ENCODE assay signal across 7 mouse cellular contexts in genomic region chr3:30207431-30207830, GRCm38 (mm10).
DNase-seq lines count a peak whose midpoint lies in the region; ATAC-seq and TF ChIP-seq lines count a peak whose summit lies in the region.

No protein-coding gene starts in this region.

- H3K4me3 ChIP-seq in heart, embryonic 12.5 days, result no peak overlapping the region
- no peak overlapping the region for H3K4me3 ChIP-seq in embryonic facial prominence, embryonic 14.5 days (ENCODE audit: low read depth, low read length)
- no peak overlapping the region for H3K4me3 ChIP-seq in midbrain, embryonic 16.5 days (ENCODE audit: low read depth, low read length)
- H3K4me3 ChIP-seq in kidney, adult 2 months (ENCODE audit: insufficient read depth, low read depth, low read length), result no peak overlapping the region

- ATAC-seq in heart, embryonic 12.5 days (ENCODE audit: insufficient number of reproducible peaks, low FRiP score), result no peak
- ATAC-seq in embryonic facial prominence, embryonic 14.5 days (ENCODE audit: low read depth), result no peak
- ATAC-seq in midbrain, embryonic 16.5 days, result 0 out of 2 replicates have a peak, but pooled peaks have one; percentile 51

- H3K27me3 ChIP-seq in heart, embryonic 12.5 days (replicated peaks), result no peaks in the 10 kb centered on the region
- no peaks in the 10 kb centered on the region for H3K27me3 ChIP-seq in embryonic facial prominence, embryonic 14.5 days (replicated peaks; ENCODE audit: control insufficient read depth, insufficient read depth, low read length)
- H3K27me3 ChIP-seq in midbrain, embryonic 16.5 days (ENCODE audit: control insufficient read depth, insufficient read depth, low read depth, low read length), result no peaks in the 10 kb centered on the region
- no peaks in the 10 kb centered on the region for H3K27me3 ChIP-seq in kidney, adult 2 months (replicated peaks; ENCODE audit: control insufficient read depth, insufficient read depth, low read length)

- no peaks in the 10 kb centered on the region for H3K9me3 ChIP-seq in heart, embryonic 12.5 days (replicated peaks)
- no peaks in the 10 kb centered on the region for H3K9me3 ChIP-seq in embryonic facial prominence, embryonic 14.5 days (ENCODE audit: control insufficient read depth, low read length)
- H3K9me3 ChIP-seq in midbrain, embryonic 16.5 days (replicated peaks; ENCODE audit: control insufficient read depth, low read length, poor library complexity, severe bottlenecking), result no peaks in the 10 kb centered on the region

- no peak overlapping the region for H3K4me2 ChIP-seq in heart, embryonic 12.5 days
- no peak overlapping the region for H3K4me2 ChIP-seq in embryonic facial prominence, embryonic 14.5 days (ENCODE audit: low read depth, low read length)
- H3K4me2 ChIP-seq in midbrain, embryonic 16.5 days (ENCODE audit: low read length), result no peak overlapping the region

- H3K27ac ChIP-seq in heart, embryonic 12.5 days (ENCODE audit: poor library complexity, severe bottlenecking), result 0 out of 2 replicates have a peak overlapping the region, but pooled peaks have one; percentile 12
- H3K27ac ChIP-seq in embryonic facial prominence, embryonic 14.5 days (replicated peaks; ENCODE audit: low read depth, low read length), result no peak overlapping the region
- H3K27ac ChIP-seq in midbrain, embryonic 16.5 days (ENCODE audit: low read length), result no peak overlapping the region
- H3K27ac ChIP-seq in kidney, adult 2 months (ENCODE audit: insufficient read depth, low read depth, low read length), result no peak overlapping the region

- TF ChIP-seq POLR2A in kidney, adult 2 months (IDR thresholded peaks at IDR 0.05; ENCODE audit: low read depth, low read length), result no peak

- DNase-seq in heart, postnatal 4 days, result no peak
- peak; percentile 68 for DNase-seq in embryo, embryonic 10 days (ENCODE audit: low spot score)
- DNase-seq in embryonic facial prominence, embryonic 14.5 days (ENCODE audit: low spot score), result peak; percentile 29
- no peak for DNase-seq in liver
- no peak for DNase-seq in kidney, adult 2 months

- peaks cover 17% of the 10 kb centered on the region for H3K4me1 ChIP-seq in heart, embryonic 12.5 days (replicated peaks)
- H3K4me1 ChIP-seq in embryonic facial prominence, embryonic 14.5 days (ENCODE audit: control insufficient read depth, insufficient read depth, low read length), result no peaks in the 10 kb centered on the region
- H3K4me1 ChIP-seq in midbrain, embryonic 16.5 days (ENCODE audit: control insufficient read depth, insufficient read depth, low read length), result no peaks in the 10 kb centered on the region
- no peaks in the 10 kb centered on the region; the same call in 1 of the 2 replicates for H3K4me1 ChIP-seq in kidney, adult 2 months (ENCODE audit: control insufficient read depth, insufficient read depth, low read length)

- no peak for TF ChIP-seq CTCF in kidney, adult 2 months (conservative IDR thresholded peaks at IDR 0.05; ENCODE audit: insufficient read depth, insufficient read length, low read depth, low read length)

- no peak overlapping the region for H3K9ac ChIP-seq in heart, embryonic 12.5 days
- H3K9ac ChIP-seq in embryonic facial prominence, embryonic 14.5 days (ENCODE audit: low read depth, low read length), result no peak overlapping the region
- H3K9ac ChIP-seq in midbrain, embryonic 16.5 days (ENCODE audit: low read depth, low read length), result no peak overlapping the region

- no peaks in the 10 kb centered on the region for H3K36me3 ChIP-seq in heart, embryonic 12.5 days
- no peaks in the 10 kb centered on the region for H3K36me3 ChIP-seq in embryonic facial prominence, embryonic 14.5 days (ENCODE audit: control insufficient read depth, insufficient read depth, low read length)
- H3K36me3 ChIP-seq in midbrain, embryonic 16.5 days (ENCODE audit: control insufficient read depth, insufficient read depth, low read length), result no peaks in the 10 kb centered on the region
- H3K36me3 ChIP-seq in kidney, adult 2 months (ENCODE audit: control insufficient read depth, insufficient read depth, low read length), result no peaks in the 10 kb centered on the region

- 52% methylated on average over 5 of the region's 5 CpGs for WGBS in heart, embryonic 12.5 days
- 41% methylated on average over 5 of the region's 5 CpGs for WGBS in embryonic facial prominence, embryonic 14.5 days
- WGBS in midbrain, embryonic 16.5 days, result 54% methylated on average over 5 of the region's 5 CpGs
- WGBS in kidney, adult 2 months, result 46% methylated on average over 5 of the region's 5 CpGs

Comparison
In these comparisons a context has a peak if more than half of its experiments do, and no peak if none do; other contexts are left out.
1. DNase-seq: peak in embryo, embryonic 10 days (single experiment) and embryonic facial prominence, embryonic 14.5 days (single experiment); none in heart, postnatal 4 days (single experiment), liver (single experiment) and kidney, adult 2 months (single experiment).